Mouse (Mus musculus): ENCODE data around the gene Megf11. TPM values are rescaled to one million over a fixed set of nuclear protein-coding genes. Genes with fewer than 3 reads are reported as not detected.

The Megf11 gene
- 9.4 and 10.2 TPM in 2 replicates for polyA plus RNA-seq (2015; fragmentation: Nextera tagmentation; extraction: Ambion mirVana)

DNA sequence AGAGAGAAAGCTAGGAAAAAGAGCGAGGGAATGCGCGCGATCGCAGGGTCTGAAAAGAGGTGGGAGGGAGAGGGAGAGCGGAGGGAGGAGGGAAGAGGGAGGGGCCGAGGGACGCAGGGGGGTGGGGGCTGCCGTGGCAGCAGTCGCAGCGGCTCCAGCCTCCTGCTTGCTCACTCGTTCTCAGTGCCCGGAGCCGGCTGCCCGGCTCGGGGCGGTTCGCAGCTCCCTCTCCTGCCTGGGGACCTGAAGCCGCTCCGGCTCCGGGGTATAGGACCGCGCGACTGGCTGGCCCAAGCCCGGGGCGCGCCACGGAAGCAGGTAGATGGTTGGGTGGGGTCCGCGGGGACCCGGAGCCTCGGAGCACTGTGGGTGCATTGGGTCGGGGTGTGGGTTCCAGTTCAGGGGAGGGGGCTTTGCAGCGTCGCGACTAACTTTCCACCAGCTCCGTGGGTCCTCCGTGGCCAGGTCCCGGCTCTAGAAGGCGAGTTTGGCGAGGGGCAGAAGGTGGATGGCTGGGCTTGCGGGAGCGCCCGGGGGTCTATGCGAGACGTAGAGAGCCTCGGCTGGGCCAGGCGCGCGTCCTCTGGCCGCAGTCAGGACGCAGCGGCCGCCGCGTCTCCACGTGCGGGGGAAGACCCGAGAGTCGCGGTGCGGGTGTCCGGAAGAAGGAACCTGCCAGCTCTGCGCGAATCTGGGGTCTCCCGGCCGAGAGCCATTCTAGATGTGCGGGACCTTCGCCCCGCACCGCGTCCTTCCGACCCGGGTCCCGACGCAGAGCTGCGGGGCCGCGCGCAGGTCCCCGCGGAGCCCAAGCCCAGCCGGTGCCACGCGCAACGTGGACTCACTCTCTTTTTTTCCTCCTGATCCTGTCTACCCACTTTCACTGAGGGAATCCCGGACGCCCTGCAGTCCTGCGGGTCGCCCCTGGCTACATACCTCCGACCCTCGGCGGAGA lies at the start of gene Megf11:
Gene Megf11 (plus strand): TSS at position 116 of the 955 bp plus-strand sequence.
- peak; percentile 87 for ATAC-seq
- under 1% methylated on average over 83 of the region's 93 CpGs for WGBS

GRCm38 (mm10) chr9:64335825-64336224 lies 49.6 kb upstream of the Megf11 start:
- no peak overlapping the region for H3K4me2 ChIP-seq (replicated peaks)
- H3K4me3 ChIP-seq (replicated peaks), result no peak overlapping the region
- 88% methylated on average over 6 of the region's 6 CpGs for WGBS
- no peak overlapping the region for H3K9ac ChIP-seq (replicated peaks)
- ATAC-seq, result no peak
- H3K36me3 ChIP-seq, result peaks cover 21% of the 10 kb centered on the region
- no peaks in the 10 kb centered on the region for H3K9me3 ChIP-seq
- H3K27me3 ChIP-seq, result no peaks in the 10 kb centered on the region
- H3K27ac ChIP-seq, result no peak overlapping the region
- H3K4me1 ChIP-seq (replicated peaks), result peaks cover 14% of the 10 kb centered on the region

More for the DNA sequence above, at the start of gene Megf11:
- peak within 1 kb of the TSS; percentile 77 for H3K9ac ChIP-seq (replicated peaks)
- H3K9me3 ChIP-seq, result 0 out of 2 replicates have a peak, but pooled peaks cover 3% of the 10 kb centered on the region
- no peak within 1 kb of the TSS for H3K27ac ChIP-seq
- peaks cover 32% of the 10 kb centered on the region for H3K4me1 ChIP-seq (replicated peaks)
- no peaks in the 10 kb centered on the region for H3K36me3 ChIP-seq
- peak within 1 kb of the TSS; percentile 67 for H3K4me3 ChIP-seq (replicated peaks)
- H3K4me2 ChIP-seq (replicated peaks), result peak within 1 kb of the TSS; percentile 99
- H3K27me3 ChIP-seq, result peaks cover 65% of the 10 kb centered on the region

DNA sequence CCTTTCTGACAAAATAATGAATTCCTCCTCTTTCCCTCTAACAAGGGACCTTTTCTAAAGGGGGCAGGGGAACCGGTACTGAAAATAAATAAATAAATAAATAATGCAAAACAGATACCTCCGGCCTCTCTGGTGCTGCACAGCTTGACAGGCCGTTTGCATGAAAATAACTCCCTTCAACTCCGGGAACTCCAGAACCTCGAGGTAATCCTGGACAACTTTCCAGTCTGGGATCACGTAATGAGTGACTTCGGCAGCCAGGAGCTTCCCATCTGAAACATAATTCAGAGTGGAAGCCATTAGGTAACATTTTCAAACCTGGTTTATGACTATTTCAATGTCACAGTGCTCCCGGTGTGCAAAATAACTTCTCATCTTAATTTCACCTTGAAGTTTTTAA lies 46.1 kb upstream of the Megf11 start:
- H3K9me3 ChIP-seq, result no peaks in the 10 kb centered on the region
- H3K4me3 ChIP-seq (replicated peaks), result peak overlapping the region; percentile 52; the same call in 1 of the 2 replicates
- peaks cover 18% of the 10 kb centered on the region for H3K4me1 ChIP-seq (replicated peaks)
- no peak for ATAC-seq
- WGBS, result 14% methylated on average over 8 of the region's 8 CpGs
- no peak overlapping the region for H3K9ac ChIP-seq (replicated peaks)
- H3K27ac ChIP-seq, result no peak overlapping the region
- peak overlapping the region; percentile 62 for H3K4me2 ChIP-seq (replicated peaks)
- H3K27me3 ChIP-seq, result no peaks in the 10 kb centered on the region
- H3K36me3 ChIP-seq, result peaks cover 17% of the 10 kb centered on the region

DNA sequence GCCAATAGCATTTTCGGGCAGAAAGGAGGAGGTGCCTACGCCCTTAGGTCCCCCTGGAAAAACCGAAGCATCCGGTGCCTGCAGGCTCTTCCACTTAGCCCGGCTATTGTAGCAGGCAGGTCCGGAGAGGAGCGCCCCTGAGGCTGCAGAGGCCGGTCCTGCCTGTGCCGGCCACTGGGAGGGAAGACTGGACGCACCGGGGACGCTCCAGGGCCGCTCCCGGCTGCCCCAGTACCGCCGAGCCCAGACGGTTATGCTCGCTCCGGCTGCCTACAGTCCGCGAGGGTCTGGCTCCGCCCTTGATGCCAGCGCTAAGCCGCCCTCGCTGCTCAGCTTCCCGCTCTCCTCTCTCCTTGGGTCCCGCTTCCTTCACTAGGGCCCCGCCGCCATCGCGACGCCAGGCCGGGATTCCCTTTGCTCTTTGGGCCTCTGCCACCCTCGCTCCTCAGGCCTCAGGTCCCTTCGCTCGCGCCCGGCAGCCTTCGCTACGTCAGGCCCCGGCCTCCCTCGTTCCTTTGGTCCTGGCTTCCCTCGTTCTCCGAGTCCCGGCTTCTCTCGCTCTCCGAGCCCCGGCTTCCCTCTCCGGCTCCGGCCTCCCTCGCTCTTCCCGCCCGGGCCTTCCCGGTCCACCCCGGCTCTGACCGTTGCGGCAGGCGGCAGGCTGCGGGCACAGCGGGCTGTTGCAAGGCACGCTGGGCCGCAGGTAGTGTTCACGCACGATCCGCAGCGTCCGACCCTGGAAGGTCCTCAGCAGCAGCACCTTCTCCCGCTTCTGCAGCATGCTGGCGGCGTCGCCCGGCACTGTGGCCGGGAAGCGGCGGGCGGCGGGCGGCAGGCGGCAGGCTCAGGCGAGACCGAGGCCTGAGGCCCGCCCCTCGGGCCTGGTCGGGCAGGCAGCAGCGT lies 44.8 kb upstream of the Megf11 start:
- peak overlapping the region; percentile 52 for H3K4me3 ChIP-seq (replicated peaks)
- H3K9ac ChIP-seq (replicated peaks), result peak overlapping the region; percentile 92
- H3K27ac ChIP-seq, result peak overlapping the region; percentile 99
- H3K36me3 ChIP-seq, result peaks cover 13% of the 10 kb centered on the region
- peaks cover 18% of the 10 kb centered on the region for H3K4me1 ChIP-seq (replicated peaks)
- H3K9me3 ChIP-seq, result no peaks in the 10 kb centered on the region
- H3K27me3 ChIP-seq, result no peaks in the 10 kb centered on the region
- peak overlapping the region; percentile 62 for H3K4me2 ChIP-seq (replicated peaks)
- peak; percentile 91 for ATAC-seq
- under 1% methylated on average over 85 of the region's 85 CpGs for WGBS

- Histone ChIP-seq H3K4me2 (replicated peaks) (peak within 1 kb of the TSS; percentile 62), H3K27me3 (no peaks in the 10 kb centered on the region), H3K9me3 (no peaks in the 10 kb centered on the region), H3K36me3 (peaks cover 8% of the 10 kb centered on the region; the same call in 1 of the 2 replicates), H3K4me1 (replicated peaks) (peaks cover 18% of the 10 kb centered on the region), H3K4me3 (replicated peaks) (peak within 1 kb of the TSS; percentile 52), H3K27ac (peak within 1 kb of the TSS; percentile 99), H3K9ac (replicated peaks) (peak within 1 kb of the TSS; percentile 92)
- WGBS, result 16% methylated on average over 16 of the region's 16 CpGs
- no peak for ATAC-seq
Observed at GRCm38 (mm10) chr9:64341254-64341566, 44.2 kb upstream of the Megf11 start, which contains the start of gene Dis3l. Gene Dis3l, minus strand, starts transcription at chr9:64341288.

DNA sequence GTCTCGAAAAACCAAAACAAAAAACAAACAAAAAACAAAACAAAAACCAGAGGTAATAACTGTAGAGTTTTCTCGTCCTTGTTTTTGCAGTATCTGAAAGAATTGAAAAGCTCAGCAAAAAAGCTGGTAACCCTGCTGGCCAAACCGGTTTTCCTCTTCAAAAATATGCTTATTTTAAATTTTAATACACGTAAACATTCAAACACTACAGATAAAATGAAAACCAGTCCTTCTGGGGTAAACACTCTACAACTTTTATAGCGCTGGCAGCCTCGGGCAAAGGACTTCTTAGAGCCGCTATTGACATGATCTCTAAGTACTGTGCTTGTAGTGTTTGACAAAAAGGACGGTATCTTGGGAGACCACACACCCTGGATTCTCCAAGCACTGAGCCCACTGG lies 43.8 kb upstream of the Megf11 start:
- H3K9ac ChIP-seq (replicated peaks), result no peak overlapping the region; the same call in 1 of the 2 replicates
- ATAC-seq, result no peak
- H3K9me3 ChIP-seq, result no peaks in the 10 kb centered on the region
- peak overlapping the region; percentile 62 for H3K4me2 ChIP-seq (replicated peaks)
- no peak overlapping the region for H3K4me3 ChIP-seq (replicated peaks)
- 0 out of 2 replicates have a peak, but pooled peaks cover 6% of the 10 kb centered on the region for H3K36me3 ChIP-seq
- H3K27ac ChIP-seq, result peak overlapping the region; percentile 99; the same call in 1 of the 2 replicates
- H3K4me1 ChIP-seq (replicated peaks), result peaks cover 18% of the 10 kb centered on the region
- WGBS, result 91% methylated on average over 8 of the region's 8 CpGs
- no peaks in the 10 kb centered on the region for H3K27me3 ChIP-seq

GRCm38 (mm10) chr9:64343656-64344055 lies 41.8 kb upstream of the Megf11 start:
- Histone ChIP-seq H3K36me3 (no peaks in the 10 kb centered on the region), H3K4me1 (replicated peaks) (peaks cover 18% of the 10 kb centered on the region), H3K4me2 (replicated peaks) (no peak overlapping the region), H3K9me3 (no peaks in the 10 kb centered on the region), H3K4me3 (replicated peaks) (no peak overlapping the region), H3K27ac (no peak overlapping the region), H3K9ac (replicated peaks) (no peak overlapping the region), H3K27me3 (no peaks in the 10 kb centered on the region)
- no peak for ATAC-seq
- 94% methylated on average over 2 of the region's 2 CpGs for WGBS

GRCm38 (mm10) chr9:64345931-64346330 lies 39.5 kb upstream of the Megf11 start:
- no peaks in the 10 kb centered on the region for H3K27me3 ChIP-seq
- no peaks in the 10 kb centered on the region for H3K36me3 ChIP-seq
- no peak overlapping the region for H3K4me3 ChIP-seq (replicated peaks)
- ATAC-seq, result no peak
- no peak overlapping the region for H3K27ac ChIP-seq
- no peaks in the 10 kb centered on the region for H3K9me3 ChIP-seq
- no peak overlapping the region for H3K4me2 ChIP-seq (replicated peaks)
- peaks cover 5% of the 10 kb centered on the region; the same call in 1 of the 2 replicates for H3K4me1 ChIP-seq (replicated peaks)
- 60% methylated on average over 5 of the region's 5 CpGs for WGBS
- H3K9ac ChIP-seq (replicated peaks), result no peak overlapping the region

GRCm38 (mm10) chr9:64347377-64347776 lies 38.0 kb upstream of the Megf11 start:
- WGBS, result 7% methylated on average over 1 of the region's 1 CpGs
- no peak for ATAC-seq

GRCm38 (mm10) chr9:64349490-64349889 lies 35.9 kb upstream of the Megf11 start:
- Histone ChIP-seq H3K9me3 (no peaks in the 10 kb centered on the region), H3K9ac (replicated peaks) (no peak overlapping the region), H3K4me1 (replicated peaks) (no peaks in the 10 kb centered on the region), H3K27ac (no peak overlapping the region), H3K27me3 (no peaks in the 10 kb centered on the region), H3K4me2 (replicated peaks) (no peak overlapping the region), H3K4me3 (replicated peaks) (no peak overlapping the region), H3K36me3 (no peaks in the 10 kb centered on the region)
- no peak for ATAC-seq
- 68% methylated on average over 5 of the region's 5 CpGs for WGBS

More at GRCm38 (mm10) chr9:64347377-64347776, 38.0 kb upstream of the Megf11 start:
- no peak overlapping the region for H3K27ac ChIP-seq
- no peaks in the 10 kb centered on the region for H3K9me3 ChIP-seq
- no peak overlapping the region for H3K4me2 ChIP-seq (replicated peaks)
- no peaks in the 10 kb centered on the region for H3K4me1 ChIP-seq (replicated peaks)
- H3K4me3 ChIP-seq (replicated peaks), result no peak overlapping the region
- H3K27me3 ChIP-seq, result no peaks in the 10 kb centered on the region
- no peak overlapping the region for H3K9ac ChIP-seq (replicated peaks)
- H3K36me3 ChIP-seq, result no peaks in the 10 kb centered on the region

- H3K9ac ChIP-seq (replicated peaks), result no peak overlapping the region
- no peak for ATAC-seq
- H3K4me2 ChIP-seq (replicated peaks), result no peak overlapping the region
- no peaks in the 10 kb centered on the region for H3K4me1 ChIP-seq (replicated peaks)
- H3K4me3 ChIP-seq (replicated peaks), result no peak overlapping the region
- H3K36me3 ChIP-seq, result no peaks in the 10 kb centered on the region
- 38% methylated on average over 3 of the region's 3 CpGs for WGBS
- no peak overlapping the region for H3K27ac ChIP-seq
- no peaks in the 10 kb centered on the region for H3K9me3 ChIP-seq
- no peaks in the 10 kb centered on the region for H3K27me3 ChIP-seq
Observed at GRCm38 (mm10) chr9:64351191-64351590, 34.2 kb upstream of the Megf11 start.

Measured in midbrain, embryonic 13.5 days (tissue).